Mouse (Mus musculus) kidney, postnatal 0 days (tissue): ENCODE measurements around the gene Il4. TPM values are rescaled to one million over a fixed set of nuclear protein-coding genes. Genes with fewer than 3 reads are reported as not detected.

Experiments
- ATAC-seq: fragments of 200-750 bp; cut with Nextera tagmentation; replicated peaks from 2 replicates; pipeline ENCODE4 v1.8.0; 2017; ENCODE audit warnings: low read depth, moderate number of reproducible peaks, moderate TSS enrichment, moderate library complexity; ENCODE audit not compliant: low FRiP score
- DNase-seq: peaks from one replicate; pipeline ENCODE4 v3.0.0-alpha.2; 2016; ENCODE audit warnings: low spot score
- H3K27ac ChIP-seq: fragments of 300-500 bp; sonication (generic); 2 replicates; pipeline ENCODE4 v1.5.1; 2014; ENCODE audit warnings: mild to moderate bottlenecking
- H3K27me3 ChIP-seq: fragments of 300-500 bp; sonication (generic); 2 replicates; pipeline ENCODE4 v1.6.1; 2014; ENCODE audit warnings: low read length, mixed read lengths; ENCODE audit not compliant: insufficient read depth
- H3K36me3 ChIP-seq: fragments of 300-500 bp; sonication (generic); 2 replicates; pipeline ENCODE4 v1.6.1; 2014; ENCODE audit warnings: low read length, mixed read lengths; ENCODE audit not compliant: insufficient read depth
- H3K4me1 ChIP-seq: fragments of 300-500 bp; sonication (generic); replicated peaks from 2 replicates; pipeline ENCODE4 v1.6.1; 2014; ENCODE audit warnings: antibody characterized with exemption, low read length, mixed read lengths; ENCODE audit not compliant: insufficient read depth
- H3K4me2 ChIP-seq: fragments of 300-500 bp; sonication (generic); 2 replicates; pipeline ENCODE4 v1.6.1; 2014; ENCODE audit warnings: mild to moderate bottlenecking, low read length, moderate library complexity, mixed read lengths
- H3K4me3 ChIP-seq: fragments of 300-500 bp; sonication (generic); replicated peaks from 2 replicates; pipeline ENCODE4 v1.5.1; 2014; ENCODE audit warnings: low read depth, low read length
- H3K9ac ChIP-seq: fragments of 300-500 bp; sonication (generic); 2 replicates; pipeline ENCODE4 v1.6.1; 2014; ENCODE audit warnings: low read depth, low read length
- H3K9me3 ChIP-seq: fragments of 300-500 bp; sonication (generic); replicated peaks from 2 replicates; pipeline ENCODE4 v1.6.1; 2016; ENCODE audit warnings: low read length, inconsistent platforms, mixed read lengths
- CTCF ChIP-seq: IDR thresholded peaks from 2 replicates; pipeline ENCODE4 v1.5.1; 2016; ENCODE audit warnings: antibody characterized with exemption, low read depth, mild to moderate bottlenecking, moderate library complexity
- WGBS: fragments of 180-500 bp; shearing (Covaris S2); extraction: QIAGEN DNeasy Blood & Tissue Kit; methylation state at CpG from one replicate; pipeline ENCODE4 v1.1.7; 2014; 5-methylcytosine and 5-hydroxymethylcytosine counted together
- polyA plus RNA-seq: library from polyadenylated mRNA; unstranded; fragments of >200 nt; fragmentation: Nextera tagmentation; extraction: Ambion mirVana; gene quantifications from 2 replicates; pipeline ENCODE4 v1.2.1, GENCODE M21; 2015

The Il4 gene
- polyA plus RNA-seq, 1 experiment from 2014 or later = 0.78 TPM

DNA sequence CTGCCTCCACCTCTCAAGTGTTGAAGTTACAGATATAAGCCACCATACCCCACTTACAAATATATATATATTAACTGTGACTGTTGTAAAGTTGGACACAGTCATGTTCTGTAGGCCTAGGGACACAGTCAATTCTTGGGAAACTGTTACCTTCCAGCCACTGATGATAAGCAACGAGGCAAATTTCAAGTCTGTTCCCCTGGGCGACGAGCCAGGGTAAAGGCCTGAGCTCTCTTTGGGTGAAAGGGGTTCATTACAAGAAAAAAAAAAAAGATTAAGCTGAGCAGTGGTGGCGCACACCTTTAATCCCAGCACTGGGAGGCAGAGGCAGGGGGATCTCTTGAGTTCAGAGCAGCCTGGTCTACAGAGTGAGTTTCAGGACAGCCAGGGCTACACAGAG, 1.6 kb upstream of the Il4 start:
- ATAC-seq (no peak), DNase-seq (no peak)
- 91% methylated on average over 4 of the region's 4 CpGs for WGBS
- H3K27ac ChIP-seq = no peak overlapping the region
- no peak overlapping the region for H3K9ac ChIP-seq
- no peak overlapping the region for H3K4me2 ChIP-seq
- no peaks in the 10 kb centered on the region for H3K4me1 ChIP-seq
- no peaks in the 10 kb centered on the region for H3K36me3 ChIP-seq
- H3K4me3 ChIP-seq = no peak overlapping the region
- H3K9me3 ChIP-seq = no peaks in the 10 kb centered on the region
- no peaks in the 10 kb centered on the region for H3K27me3 ChIP-seq
- TF ChIP-seq CTCF = no peak

DNA sequence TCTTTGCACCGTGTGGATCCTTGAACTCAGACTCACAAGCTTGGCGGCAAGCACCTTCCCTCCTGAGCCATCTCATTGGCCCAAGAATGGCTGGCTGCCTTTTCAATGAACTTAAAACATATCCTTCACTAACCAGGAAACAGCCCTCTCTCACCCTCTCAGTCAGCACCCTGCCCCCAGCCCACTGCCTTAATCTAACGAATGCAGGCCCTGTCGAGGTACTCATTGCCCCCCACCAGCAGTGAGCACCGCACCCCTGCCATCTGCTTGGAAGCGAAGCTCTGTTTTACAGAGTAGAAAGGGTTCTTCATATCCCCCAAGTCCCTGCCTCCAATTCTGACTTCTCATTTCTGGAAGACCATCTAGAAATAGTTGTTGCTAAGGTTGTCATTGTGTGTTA, 959 bp upstream of the Il4 start:
- no peak for ATAC-seq
- H3K4me3 ChIP-seq = no peak overlapping the region

DNA sequence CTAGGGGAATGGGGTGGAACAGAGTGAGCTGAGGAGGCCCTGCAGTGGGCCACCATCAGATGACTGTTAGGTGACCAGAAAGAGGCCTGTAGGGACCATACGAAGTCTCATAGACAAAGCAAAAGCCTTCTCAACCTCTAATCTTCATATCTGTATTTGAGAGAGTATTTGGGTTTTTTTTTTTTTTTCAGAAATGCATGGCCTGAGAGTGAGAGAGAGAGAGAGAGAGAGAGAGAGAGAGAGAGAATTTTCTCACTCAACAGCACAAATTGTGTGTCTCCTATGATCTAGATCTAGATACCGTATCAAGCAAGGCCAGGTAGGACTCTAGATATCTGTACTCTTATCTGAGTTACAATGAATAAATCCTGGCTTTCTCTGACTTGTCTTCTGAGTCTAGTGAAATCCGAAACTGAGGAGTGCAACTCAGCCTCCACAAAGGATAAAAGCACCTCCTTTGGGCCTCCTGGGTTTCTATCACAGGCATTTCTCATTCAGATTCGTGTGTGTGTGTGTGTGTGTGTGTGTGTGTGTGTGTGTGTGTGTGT, 833 bp downstream of the Il4 start:
- H3K27me3 ChIP-seq = no peaks in the 10 kb centered on the region
- H3K9me3 ChIP-seq = no peaks in the 10 kb centered on the region
- no peak for DNase-seq
- ATAC-seq = no peak
- H3K27ac ChIP-seq = no peak overlapping the region
- no peak for TF ChIP-seq CTCF
- H3K4me3 ChIP-seq = no peak overlapping the region
- H3K4me2 ChIP-seq = no peak overlapping the region
- no peak overlapping the region for H3K9ac ChIP-seq
- no peaks in the 10 kb centered on the region for H3K36me3 ChIP-seq
- WGBS = 56% methylated on average over 4 of the region's 4 CpGs
- H3K4me1 ChIP-seq = no peaks in the 10 kb centered on the region

More for the DNA sequence above, 959 bp upstream of the Il4 start:
- no peaks in the 10 kb centered on the region for H3K9me3 ChIP-seq
- H3K27ac ChIP-seq = no peak overlapping the region
- no peak overlapping the region for H3K4me2 ChIP-seq
- no peaks in the 10 kb centered on the region for H3K36me3 ChIP-seq
- DNase-seq = no peak
- H3K9ac ChIP-seq = no peak overlapping the region
- WGBS = 68% methylated on average over 6 of the region's 6 CpGs
- TF ChIP-seq CTCF = no peak
- no peaks in the 10 kb centered on the region for H3K27me3 ChIP-seq
- H3K4me1 ChIP-seq = no peaks in the 10 kb centered on the region

DNA sequence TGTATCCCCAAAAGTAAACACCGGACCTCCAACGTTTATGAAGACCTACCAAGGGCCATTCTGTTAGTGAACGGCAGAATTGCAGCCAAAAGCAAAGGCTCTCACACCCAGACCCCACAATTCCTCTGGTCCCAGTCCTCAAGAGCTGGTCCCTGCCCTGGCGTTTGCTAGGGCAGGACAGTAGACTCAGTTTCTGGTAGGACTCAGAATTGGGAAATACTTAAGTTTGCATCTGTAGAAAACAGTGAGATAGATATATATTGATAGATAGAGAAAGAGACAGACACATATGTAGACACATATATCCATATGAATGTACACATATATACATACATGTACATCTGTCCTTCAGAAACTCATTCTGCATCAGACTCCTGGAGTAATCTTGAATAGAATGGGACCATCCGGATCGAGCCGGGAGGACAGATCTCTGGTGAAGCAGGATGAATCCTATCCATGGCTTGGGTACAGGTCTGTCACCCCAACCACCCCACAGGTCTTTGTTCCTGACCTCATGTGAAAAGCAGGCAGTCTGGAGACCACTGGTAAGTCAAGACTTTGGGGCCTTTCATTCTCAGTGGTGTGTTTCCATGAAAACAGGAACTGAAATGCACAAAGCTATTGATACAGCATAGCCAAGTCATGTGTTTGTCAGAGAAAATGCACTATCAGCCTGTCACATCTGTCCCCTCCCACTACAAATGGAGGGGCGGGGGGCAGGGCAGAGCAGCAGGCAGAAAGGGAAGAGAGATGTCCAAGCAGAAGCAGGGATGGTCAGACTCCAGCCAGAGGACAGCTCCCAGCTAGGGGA, 1.5 kb downstream of the Il4 start:
- no peak overlapping the region for H3K4me2 ChIP-seq
- TF ChIP-seq CTCF = no peak
- H3K27me3 ChIP-seq = no peaks in the 10 kb centered on the region
- no peaks in the 10 kb centered on the region for H3K4me1 ChIP-seq
- H3K9ac ChIP-seq = no peak overlapping the region
- ATAC-seq (no peak), DNase-seq (no peak)
- H3K36me3 ChIP-seq = no peaks in the 10 kb centered on the region
- 75% methylated on average over 8 of the region's 8 CpGs for WGBS
- H3K27ac ChIP-seq = no peak overlapping the region
- H3K4me3 ChIP-seq = no peak overlapping the region
- no peaks in the 10 kb centered on the region for H3K9me3 ChIP-seq

DNA sequence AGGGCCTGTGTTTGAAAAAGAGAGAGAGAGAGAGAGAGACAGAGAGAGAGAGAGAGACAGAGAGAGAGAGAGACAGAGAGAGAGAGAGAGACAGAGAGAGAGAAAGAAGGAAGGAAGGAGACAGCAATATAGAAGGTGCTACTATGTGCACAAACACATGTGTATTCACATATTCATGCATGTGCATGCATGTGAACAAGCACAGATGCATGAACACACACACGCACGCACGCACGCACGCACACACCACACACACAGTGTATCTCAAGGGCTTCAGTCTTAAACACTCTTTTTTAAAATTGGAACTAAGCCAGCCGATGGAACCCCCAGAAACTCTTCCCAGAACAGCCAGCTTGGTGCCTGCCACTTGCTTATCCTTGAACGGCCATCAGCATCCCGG, 2.9 kb downstream of the Il4 start:
- Histone ChIP-seq H3K4me2 (no peak overlapping the region), H3K4me3 (no peak overlapping the region), H3K9me3 (no peaks in the 10 kb centered on the region), H3K27me3 (no peaks in the 10 kb centered on the region), H3K9ac (no peak overlapping the region), H3K27ac (no peak overlapping the region), H3K36me3 (no peaks in the 10 kb centered on the region), H3K4me1 (no peaks in the 10 kb centered on the region)
- ATAC-seq (no peak), DNase-seq (no peak)
- 93% methylated on average over 8 of the region's 8 CpGs for WGBS
- TF ChIP-seq CTCF = no peak

DNA sequence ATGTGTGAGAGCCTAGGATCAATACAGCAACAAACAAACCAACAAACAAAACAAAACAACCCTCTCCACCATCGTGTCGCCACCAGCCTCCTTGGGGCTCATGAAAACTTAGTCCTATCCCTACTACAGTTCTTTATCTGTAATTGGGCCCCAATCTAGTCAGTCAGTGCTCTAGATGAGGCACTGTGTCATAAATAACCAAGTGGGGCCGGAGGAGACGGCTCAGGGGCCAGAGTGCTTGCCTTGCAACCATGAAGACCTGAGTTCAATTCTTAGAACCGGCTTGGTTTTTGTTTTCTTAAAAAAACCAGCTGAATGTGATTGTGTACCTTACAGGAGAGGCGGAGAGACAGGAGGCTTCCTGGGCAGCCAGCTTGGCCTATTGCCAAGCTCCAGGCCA, 3.3 kb downstream of the Il4 start:
- H3K9ac ChIP-seq = no peak overlapping the region

More for the DNA sequence above, 3.3 kb downstream of the Il4 start:
- Histone ChIP-seq H3K27ac (no peak overlapping the region), H3K4me3 (no peak overlapping the region), H3K9me3 (no peaks in the 10 kb centered on the region), H3K36me3 (no peaks in the 10 kb centered on the region), H3K27me3 (no peaks in the 10 kb centered on the region), H3K4me1 (no peaks in the 10 kb centered on the region), H3K4me2 (no peak overlapping the region)
- no peak for TF ChIP-seq CTCF
- 63% methylated on average over 6 of the region's 6 CpGs for WGBS
- DNase-seq = no peak
- no peak for ATAC-seq
